Mouse (Mus musculus): ENCODE measurements around the gene Olfr316.

The Olfr316 gene

GRCm38 (mm10) chr11:58804393-58804792 lies 51.9 kb downstream of the Olfr316 start:
- DNase-seq (ENCODE audit: low spot score in 2 of 2) = no peak
